Mouse (Mus musculus) kidney, postnatal 0 days (tissue): ENCODE results near the gene Pbx2. TPM values are rescaled to one million over a fixed set of nuclear protein-coding genes. Genes with fewer than 3 reads are reported as not detected.

ENCODE experiments used
- ATAC-seq: fragments of 200-750 bp; cut with Nextera tagmentation; replicated peaks from 2 replicates; pipeline ENCODE4 v1.8.0; 2017; ENCODE audit warnings: low read depth, moderate number of reproducible peaks, moderate TSS enrichment, moderate library complexity; ENCODE audit not compliant: low FRiP score
- DNase-seq: peaks from one replicate; pipeline ENCODE4 v3.0.0-alpha.2; 2016; ENCODE audit warnings: low spot score
- H3K27ac ChIP-seq: fragments of 300-500 bp; sonication (generic); 2 replicates; pipeline ENCODE4 v1.5.1; 2014; ENCODE audit warnings: mild to moderate bottlenecking
- H3K27me3 ChIP-seq: fragments of 300-500 bp; sonication (generic); 2 replicates; pipeline ENCODE4 v1.6.1; 2014; ENCODE audit warnings: low read length, mixed read lengths; ENCODE audit not compliant: insufficient read depth
- H3K36me3 ChIP-seq: fragments of 300-500 bp; sonication (generic); 2 replicates; pipeline ENCODE4 v1.6.1; 2014; ENCODE audit warnings: low read length, mixed read lengths; ENCODE audit not compliant: insufficient read depth
- H3K4me1 ChIP-seq: fragments of 300-500 bp; sonication (generic); replicated peaks from 2 replicates; pipeline ENCODE4 v1.6.1; 2014; ENCODE audit warnings: antibody characterized with exemption, low read length, mixed read lengths; ENCODE audit not compliant: insufficient read depth
- H3K4me2 ChIP-seq: fragments of 300-500 bp; sonication (generic); 2 replicates; pipeline ENCODE4 v1.6.1; 2014; ENCODE audit warnings: mild to moderate bottlenecking, low read length, moderate library complexity, mixed read lengths
- H3K4me3 ChIP-seq: fragments of 300-500 bp; sonication (generic); replicated peaks from 2 replicates; pipeline ENCODE4 v1.5.1; 2014; ENCODE audit warnings: low read depth, low read length
- H3K9ac ChIP-seq: fragments of 300-500 bp; sonication (generic); 2 replicates; pipeline ENCODE4 v1.6.1; 2014; ENCODE audit warnings: low read depth, low read length
- H3K9me3 ChIP-seq: fragments of 300-500 bp; sonication (generic); replicated peaks from 2 replicates; pipeline ENCODE4 v1.6.1; 2016; ENCODE audit warnings: low read length, inconsistent platforms, mixed read lengths
- CTCF ChIP-seq: IDR thresholded peaks from 2 replicates; pipeline ENCODE4 v1.5.1; 2016; ENCODE audit warnings: antibody characterized with exemption, low read depth, mild to moderate bottlenecking, moderate library complexity
- WGBS: fragments of 180-500 bp; shearing (Covaris S2); extraction: QIAGEN DNeasy Blood & Tissue Kit; methylation state at CpG from one replicate; pipeline ENCODE4 v1.1.7; 2014; 5-methylcytosine and 5-hydroxymethylcytosine counted together
- polyA plus RNA-seq: library from polyadenylated mRNA; unstranded; fragments of >200 nt; fragmentation: Nextera tagmentation; extraction: Ambion mirVana; gene quantifications from 2 replicates; pipeline ENCODE4 v1.2.1, GENCODE M21; 2015

Gene Pbx2
- polyA plus RNA-seq, 1 experiment from 2014 or later: 13.0 TPM

- Histone ChIP-seq H3K4me1 (no peaks in the 10 kb centered on the region), H3K9me3 (no peaks in the 10 kb centered on the region), H3K36me3 (no peaks in the 10 kb centered on the region), H3K9ac (no peak overlapping the region), H3K4me2 (no peak overlapping the region), H3K4me3 (no peak overlapping the region), H3K27ac (no peak overlapping the region), H3K27me3 (no peaks in the 10 kb centered on the region)
- TF ChIP-seq CTCF: peak; percentile 71
- ATAC-seq: no peak
- peak; percentile 22 for DNase-seq
- 22% methylated on average over 5 of the region's 5 CpGs for WGBS
Observed at GRCm38 (mm10) chr17:34571875-34572274, 19.2 kb upstream of the Pbx2 start.

GRCm38 (mm10) chr17:34572361-34572760, 18.7 kb upstream of the Pbx2 start:
- H3K4me1 ChIP-seq: no peaks in the 10 kb centered on the region
- no peak for ATAC-seq
- 29% methylated on average over 15 of the region's 15 CpGs for WGBS
- H3K27ac ChIP-seq: no peak overlapping the region
- DNase-seq: no peak
- H3K27me3 ChIP-seq: no peaks in the 10 kb centered on the region
- no peak overlapping the region for H3K9ac ChIP-seq
- no peaks in the 10 kb centered on the region for H3K36me3 ChIP-seq
- no peak for TF ChIP-seq CTCF
- no peaks in the 10 kb centered on the region for H3K9me3 ChIP-seq
- no peak overlapping the region for H3K4me3 ChIP-seq
- H3K4me2 ChIP-seq: no peak overlapping the region

GRCm38 (mm10) chr17:34576577-34576976, 14.5 kb upstream of the Pbx2 start:
- Histone ChIP-seq H3K36me3 (no peaks in the 10 kb centered on the region), H3K9ac (no peak overlapping the region), H3K4me3 (no peak overlapping the region), H3K9me3 (no peaks in the 10 kb centered on the region), H3K27me3 (no peaks in the 10 kb centered on the region), H3K4me2 (no peak overlapping the region), H3K27ac (no peak overlapping the region), H3K4me1 (no peaks in the 10 kb centered on the region)
- TF ChIP-seq CTCF: no peak
- ATAC-seq (no peak), DNase-seq (no peak)
- WGBS: 62% methylated on average over 5 of the region's 5 CpGs

GRCm38 (mm10) chr17:34578070-34578469, 13.0 kb upstream of the Pbx2 start:
- TF ChIP-seq CTCF: no peak
- H3K27me3 ChIP-seq: no peaks in the 10 kb centered on the region
- no peak for DNase-seq
- no peaks in the 10 kb centered on the region for H3K9me3 ChIP-seq
- no peak overlapping the region for H3K27ac ChIP-seq
- no peak overlapping the region for H3K4me2 ChIP-seq
- H3K4me3 ChIP-seq: no peak overlapping the region
- no peaks in the 10 kb centered on the region for H3K36me3 ChIP-seq
- no peak for ATAC-seq
- H3K4me1 ChIP-seq: no peaks in the 10 kb centered on the region
- no peak overlapping the region for H3K9ac ChIP-seq
- 90% methylated on average over 3 of the region's 3 CpGs for WGBS

- Histone ChIP-seq H3K9me3 (no peaks in the 10 kb centered on the region), H3K4me2 (no peak overlapping the region), H3K9ac (no peak overlapping the region), H3K27me3 (no peaks in the 10 kb centered on the region), H3K4me3 (no peak overlapping the region), H3K36me3 (no peaks in the 10 kb centered on the region), H3K4me1 (peaks cover 4% of the 10 kb centered on the region), H3K27ac (no peak overlapping the region)
- ATAC-seq (no peak), DNase-seq (no peak)
- no peak for TF ChIP-seq CTCF
- 82% methylated on average over 12 of the region's 12 CpGs for WGBS
Observed at GRCm38 (mm10) chr17:34582528-34582927, 8.5 kb upstream of the Pbx2 start.

- 60% methylated on average over 7 of the region's 7 CpGs for WGBS
- Histone ChIP-seq H3K36me3 (no peaks in the 10 kb centered on the region), H3K27ac (no peak overlapping the region), H3K4me1 (peaks cover 9% of the 10 kb centered on the region), H3K4me2 (no peak overlapping the region), H3K9ac (no peak overlapping the region), H3K9me3 (no peaks in the 10 kb centered on the region), H3K4me3 (no peak overlapping the region), H3K27me3 (no peaks in the 10 kb centered on the region)
- no peak for DNase-seq
- ATAC-seq: no peak
- no peak for TF ChIP-seq CTCF
Observed at GRCm38 (mm10) chr17:34583397-34583796, 7.7 kb upstream of the Pbx2 start.

GRCm38 (mm10) chr17:34583819-34584218, 7.2 kb upstream of the Pbx2 start:
- no peak overlapping the region for H3K4me3 ChIP-seq
- peaks cover 13% of the 10 kb centered on the region for H3K4me1 ChIP-seq
- no peaks in the 10 kb centered on the region for H3K27me3 ChIP-seq
- no peak for DNase-seq
- no peak overlapping the region for H3K4me2 ChIP-seq
- whole genome bisulfite sequencing: 89% methylated on average over 8 of the region's 8 CpGs
- ATAC-seq: no peak
- no peaks in the 10 kb centered on the region for H3K36me3 ChIP-seq
- no peak overlapping the region for H3K27ac ChIP-seq
- no peaks in the 10 kb centered on the region for H3K9me3 ChIP-seq
- TF ChIP-seq CTCF: no peak
- H3K9ac ChIP-seq: no peak overlapping the region
